Mouse (Mus musculus): ENCODE results near the gene Micu2. TPM values are rescaled to one million over a fixed set of nuclear protein-coding genes. Genes with fewer than 3 reads are reported as not detected.

Gene Micu2
- polyA plus RNA-seq, 1 experiment from 2014 or later = 85.6 TPM

GRCm38 (mm10) chr14:57887171-57887570 lies 111.9 kb downstream of the Micu2 start:
- no peak overlapping the region for H3K4me3 ChIP-seq
- no peak overlapping the region; the same call in 1 of the 2 replicates for H3K27ac ChIP-seq
- H3K27me3 ChIP-seq = no peaks in the 10 kb centered on the region
- ATAC-seq (ENCODE audit: borderline replicate concordance, extremely low read depth, low FRiP score, low TSS enrichment) = no peak
- H3K36me3 ChIP-seq = no peaks in the 10 kb centered on the region
- no peaks in the 10 kb centered on the region for H3K9me3 ChIP-seq
- H3K9ac ChIP-seq = no peak overlapping the region
- H3K4me2 ChIP-seq = no peak overlapping the region
- H3K4me1 ChIP-seq = peaks cover 34% of the 10 kb centered on the region
- 64% methylated on average over 8 of the region's 8 CpGs for WGBS

GRCm38 (mm10) chr14:57886032-57886431 lies 113.0 kb downstream of the Micu2 start:
- Histone ChIP-seq H3K27me3 (no peaks in the 10 kb centered on the region), H3K4me2 (no peak overlapping the region), H3K4me1 (peaks cover 44% of the 10 kb centered on the region), H3K4me3 (no peak overlapping the region), H3K27ac (no peak overlapping the region), H3K9me3 (no peaks in the 10 kb centered on the region), H3K9ac (no peak overlapping the region), H3K36me3 (no peaks in the 10 kb centered on the region)
- ATAC-seq (ENCODE audit: borderline replicate concordance, extremely low read depth, low FRiP score, low TSS enrichment) = no peak
- WGBS = 64% methylated on average over 2 of the region's 2 CpGs

- 72% methylated on average over 3 of the region's 3 CpGs for WGBS
- ATAC-seq (ENCODE audit: borderline replicate concordance, extremely low read depth, low FRiP score, low TSS enrichment) = no peak
Measured at GRCm38 (mm10) chr14:57883341-57883740, 115.7 kb downstream of the Micu2 start.

GRCm38 (mm10) chr14:57882720-57883119 lies 116.3 kb downstream of the Micu2 start:
- 28% methylated on average over 4 of the region's 4 CpGs for WGBS
- Histone ChIP-seq H3K4me1 (peaks cover 34% of the 10 kb centered on the region), H3K27ac (peak overlapping the region; percentile 66), H3K36me3 (no peaks in the 10 kb centered on the region), H3K9me3 (no peaks in the 10 kb centered on the region), H3K9ac (no peak overlapping the region), H3K4me3 (no peak overlapping the region), H3K4me2 (no peak overlapping the region), H3K27me3 (no peaks in the 10 kb centered on the region)
- ATAC-seq (ENCODE audit: borderline replicate concordance, extremely low read depth, low FRiP score, low TSS enrichment) = no peak

More at GRCm38 (mm10) chr14:57883341-57883740, 115.7 kb downstream of the Micu2 start:
- H3K36me3 ChIP-seq = no peaks in the 10 kb centered on the region
- peaks cover 39% of the 10 kb centered on the region for H3K4me1 ChIP-seq
- H3K27me3 ChIP-seq = no peaks in the 10 kb centered on the region
- no peak overlapping the region for H3K4me3 ChIP-seq
- no peak overlapping the region for H3K4me2 ChIP-seq
- no peak overlapping the region for H3K9ac ChIP-seq
- no peaks in the 10 kb centered on the region for H3K9me3 ChIP-seq
- peak overlapping the region; percentile 66 for H3K27ac ChIP-seq

GRCm38 (mm10) chr14:57881793-57882192 lies 117.3 kb downstream of the Micu2 start:
- Histone ChIP-seq H3K4me1 (peaks cover 31% of the 10 kb centered on the region), H3K27me3 (no peaks in the 10 kb centered on the region), H3K9me3 (no peaks in the 10 kb centered on the region), H3K9ac (peak overlapping the region; percentile 7; the same call in 1 of the 2 replicates), H3K27ac (peak overlapping the region; percentile 66; the same call in 1 of the 2 replicates), H3K4me2 (no peak overlapping the region), H3K4me3 (no peak overlapping the region), H3K36me3 (no peaks in the 10 kb centered on the region)
- WGBS = 47% methylated on average over 4 of the region's 4 CpGs
- ATAC-seq (ENCODE audit: borderline replicate concordance, extremely low read depth, low FRiP score, low TSS enrichment) = no peak

GRCm38 (mm10) chr14:57881074-57881473 lies 118.0 kb downstream of the Micu2 start:
- Histone ChIP-seq H3K27ac (no peak overlapping the region), H3K27me3 (no peaks in the 10 kb centered on the region), H3K9ac (no peak overlapping the region), H3K4me1 (peaks cover 28% of the 10 kb centered on the region), H3K4me2 (no peak overlapping the region), H3K4me3 (no peak overlapping the region), H3K36me3 (no peaks in the 10 kb centered on the region), H3K9me3 (no peaks in the 10 kb centered on the region)
- ATAC-seq (ENCODE audit: borderline replicate concordance, extremely low read depth, low FRiP score, low TSS enrichment) = no peak

- no peak overlapping the region for H3K4me2 ChIP-seq
- H3K4me3 ChIP-seq = no peak overlapping the region
- WGBS = 90% methylated on average over 9 of the region's 9 CpGs
- H3K4me1 ChIP-seq = peaks cover 20% of the 10 kb centered on the region
- peaks cover 11% of the 10 kb centered on the region for H3K36me3 ChIP-seq
- H3K27ac ChIP-seq = no peak overlapping the region
- H3K27me3 ChIP-seq = no peaks in the 10 kb centered on the region
- H3K9me3 ChIP-seq = no peaks in the 10 kb centered on the region
- no peak overlapping the region for H3K9ac ChIP-seq
- ATAC-seq (ENCODE audit: borderline replicate concordance, extremely low read depth, low FRiP score, low TSS enrichment) = no peak
Measured at GRCm38 (mm10) chr14:57877921-57878320, 121.1 kb downstream of the Micu2 start.

GRCm38 (mm10) chr14:57866676-57867276 lies 132.3 kb downstream of the Micu2 start:
- no peak overlapping the region for H3K4me2 ChIP-seq
- H3K4me1 ChIP-seq = no peaks in the 10 kb centered on the region
- H3K27me3 ChIP-seq = no peaks in the 10 kb centered on the region
- H3K4me3 ChIP-seq = no peak overlapping the region
- H3K9ac ChIP-seq = no peak overlapping the region
- no peak for ATAC-seq (ENCODE audit: borderline replicate concordance, extremely low read depth, low FRiP score, low TSS enrichment)
- no peak overlapping the region for H3K27ac ChIP-seq
- 90% methylated on average over 3 of the region's 3 CpGs for WGBS
- peaks cover 42% of the 10 kb centered on the region for H3K36me3 ChIP-seq
- no peaks in the 10 kb centered on the region for H3K9me3 ChIP-seq

Other genes starting within 250 kb of the Micu2 start
- gene Lats2, start 240.9 kb downstream of the Micu2 start, polyA plus RNA-seq (2015; fragmentation: Nextera tagmentation; extraction: Ambion mirVana) = 23.8 and 25.6 TPM in 2 replicates
- gene Sap18, start 201.1 kb downstream of the Micu2 start, polyA plus RNA-seq (2015; fragmentation: Nextera tagmentation; extraction: Ambion mirVana) = 23.0 and 24.5 TPM in 2 replicates
- gene Ska3, start 173.1 kb downstream of the Micu2 start, polyA plus RNA-seq (2015; fragmentation: Nextera tagmentation; extraction: Ambion mirVana) = 45.0 and 46.9 TPM in 2 replicates
- 132 and 140 TPM in 2 replicates for gene Mrpl57, start 173.0 kb downstream of the Micu2 start, polyA plus RNA-seq (2015; fragmentation: Nextera tagmentation; extraction: Ambion mirVana)
- gene Zdhhc20, start 109.0 kb downstream of the Micu2 start, polyA plus RNA-seq (2015; fragmentation: Nextera tagmentation; extraction: Ambion mirVana) = 72.3 and 76.7 TPM in 2 replicates
- 8.2 and 8.7 TPM in 2 replicates for gene Fgf9, start 71.3 kb upstream of the Micu2 start, polyA plus RNA-seq (2015; fragmentation: Nextera tagmentation; extraction: Ambion mirVana)

Measured in lung, embryonic 15.5 days (tissue).